Mouse (Mus musculus) kidney, adult 2 months (tissue): ENCODE results near the gene Rem2.

ENCODE experiments used
- CTCF ChIP-seq: fragments of 200-500 bp; conservative IDR thresholded peaks from 2 replicates; pipeline ENCODE4 v1.5.1; 2011; ENCODE audit warnings: low read depth, mild to moderate bottlenecking, control low read depth, low read length, moderate library complexity, mixed read lengths; ENCODE audit not compliant: insufficient read depth, insufficient read length
- POLR2A ChIP-seq: fragments of 200-500 bp; IDR thresholded peaks from one replicate; pipeline ENCODE4 v1.6.1; 2011; ENCODE audit warnings: low read depth, low read length, control low read depth

DNA sequence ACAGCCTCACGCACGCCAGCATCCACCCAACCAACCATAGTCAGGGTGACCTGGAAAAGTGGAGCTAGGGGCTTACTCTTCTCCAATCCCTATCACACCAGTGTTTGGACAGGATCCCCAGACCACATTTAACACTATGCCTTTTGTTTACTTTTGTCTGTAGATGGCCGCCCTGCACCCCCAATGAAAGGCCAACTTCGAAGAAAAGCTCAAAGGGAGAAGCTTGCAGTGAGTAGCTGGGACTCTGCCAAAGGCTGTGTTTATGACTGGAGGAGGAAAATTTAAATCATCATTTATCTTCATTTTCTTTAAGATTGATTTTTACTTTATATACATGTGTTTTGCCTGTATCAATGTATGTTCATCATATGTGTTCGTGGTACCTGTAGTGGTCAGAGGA, 47.5 kb upstream of the Rem2 start:
- TF ChIP-seq CTCF (no peak), POLR2A (no peak)
